Mouse (Mus musculus) MEL (cell line): Measurements from ENCODE around the gene Tab2.

Source experiments
- BHLHE40 ChIP-seq: IDR thresholded peaks from 2 replicates; pipeline ENCODE4 v1.6.1; 2012; ENCODE audit warnings: low read depth, mild to moderate bottlenecking, inconsistent platforms, low read length, improper control_type of control experiment, borderline replicate concordance
- CTCF ChIP-seq, 3 experiments: IDR thresholded peaks in 2 of 3; conservative IDR thresholded peaks in 1 of 3; 2 replicates each; pipeline ENCODE4 v1.5.1; 2011 to 2012; ENCODE audit warnings: low read length in 3 of 3, low read depth in 2 of 3, mild to moderate bottlenecking in 2 of 3, improper control_type of control experiment in 1 of 3, inconsistent platforms in 1 of 3, mixed read lengths in 1 of 3, moderate library complexity in 1 of 3; ENCODE audit not compliant: control insufficient read depth in 1 of 3, insufficient read depth in 1 of 3, poor library complexity in 1 of 3, severe bottlenecking in 1 of 3
- MAFK ChIP-seq: IDR thresholded peaks from 2 replicates; pipeline ENCODE4 v1.6.1; 2011; ENCODE audit warnings: low read depth, mild to moderate bottlenecking, low read length, improper control_type of control experiment, borderline replicate concordance
- NELFE ChIP-seq: IDR thresholded peaks from 2 replicates; pipeline ENCODE4 v1.6.1; 2011; ENCODE audit warnings: low read depth, low read length, improper control_type of control experiment
- POLR2A ChIP-seq, 2 experiments: IDR thresholded peaks; 2 replicates each; pipeline ENCODE4 v1.6.1; 2011 to 2012; ENCODE audit warnings: low read length in 2 of 2, mild to moderate bottlenecking in 2 of 2, control low read depth in 1 of 2, improper control_type of control experiment in 1 of 2, low read depth in 1 of 2, moderate library complexity in 1 of 2; ENCODE audit not compliant: control insufficient read depth in 1 of 2, insufficient read depth in 1 of 2, poor library complexity in 1 of 2
- POLR2AphosphoS5 ChIP-seq: IDR thresholded peaks from 2 replicates; pipeline ENCODE4 v1.6.1; 2012; ENCODE audit warnings: low read depth, borderline replicate concordance, mild to moderate bottlenecking, inconsistent platforms, low read length, moderate library complexity, mixed read lengths
- RCOR1 ChIP-seq: IDR thresholded peaks from 2 replicates; pipeline ENCODE4 v1.6.1; 2012; ENCODE audit warnings: low read depth, mild to moderate bottlenecking, inconsistent platforms, low read length, improper control_type of control experiment
- SMC3 ChIP-seq: IDR thresholded peaks from 2 replicates; pipeline ENCODE4 v1.6.1; 2011; ENCODE audit warnings: low read depth, low read length, improper control_type of control experiment

DNA sequence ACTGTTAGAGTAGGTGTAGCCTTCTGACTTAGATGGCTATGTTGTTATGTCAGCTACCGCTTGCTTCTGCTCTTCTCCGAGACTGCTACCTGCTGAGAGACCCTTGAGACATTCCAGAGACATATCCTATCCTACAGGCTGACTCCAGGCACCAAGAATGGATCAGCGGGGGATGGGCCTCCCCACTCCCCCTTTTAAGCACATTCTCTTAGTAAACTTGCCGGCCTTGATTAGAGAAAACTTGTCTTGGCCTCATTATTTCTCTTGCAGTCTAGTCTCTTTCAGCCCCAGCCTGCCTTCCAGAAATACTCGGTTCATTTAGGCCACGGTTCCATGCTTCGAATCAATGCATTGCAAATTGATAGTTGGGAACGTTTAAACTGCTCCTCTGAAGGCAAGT lies 86.3 kb downstream of the Tab2 start:
- no peak for TF ChIP-seq POLR2A (IDR thresholded peaks at IDR 0.05; ENCODE audit: control insufficient read depth in 1 of 2, insufficient read depth in 1 of 2, low read depth in 1 of 2, low read length in 2 of 2, poor library complexity in 1 of 2)
- TF ChIP-seq RCOR1: no peak
- no peak for TF ChIP-seq CTCF (IDR thresholded peaks at IDR 0.05 in 2 of 3, conservative IDR thresholded peaks at IDR 0.05 in 1 of 3; ENCODE audit: control insufficient read depth in 1 of 3, insufficient read depth in 1 of 3, low read depth in 2 of 3, low read length in 3 of 3, poor library complexity in 1 of 3, severe bottlenecking in 1 of 3)
- TF ChIP-seq NELFE: no peak
- TF ChIP-seq BHLHE40: no peak
- TF ChIP-seq POLR2AphosphoS5: no peak
- no peak for TF ChIP-seq SMC3
- TF ChIP-seq MAFK: no peak
